Mouse (Mus musculus) CH12.LX (cell line): ENCODE data around the gene Nuak2. TPM values are rescaled to one million over a fixed set of nuclear protein-coding genes. Genes with fewer than 3 reads are reported as not detected.

Experiments
- DNase-seq: peaks from one replicate; pipeline ENCODE4 v3.0.0-alpha.2; 2013; ENCODE audit errors: extremely low read depth
- H3K27ac ChIP-seq: 2 replicates; pipeline ENCODE4 v1.5.1; 2012; ENCODE audit warnings: low read depth, mild to moderate bottlenecking, control low read depth, moderate library complexity; ENCODE audit not compliant: insufficient read depth
- H3K27me3 ChIP-seq: replicated peaks from 2 replicates; pipeline ENCODE3; 2012; ENCODE audit warnings: inconsistent platforms
- H3K36me3 ChIP-seq, 2 experiments: replicated peaks in 1 of 2; 2 replicates each; pipeline versions ENCODE3 to v1.6.1; 2012; ENCODE audit warnings: inconsistent platforms in 1 of 2, low read length in 1 of 2, mild to moderate bottlenecking in 1 of 2, mixed read lengths in 1 of 2, moderate library complexity in 1 of 2; ENCODE audit not compliant: control insufficient read depth in 1 of 2, insufficient read depth in 1 of 2
- H3K4me1 ChIP-seq, 2 experiments: 2 replicates each; pipeline ENCODE4 v1.6.1; 2012; ENCODE audit warnings: inconsistent platforms in 1 of 2, moderate library complexity in 1 of 2; ENCODE audit not compliant: insufficient read depth in 2 of 2, control insufficient read depth in 1 of 2
- H3K4me2 ChIP-seq: 2 replicates; pipeline ENCODE4 v1.6.1; 2012; ENCODE audit warnings: low read depth, mild to moderate bottlenecking, control low read depth; ENCODE audit not compliant: poor library complexity, insufficient read depth, severe bottlenecking
- H3K4me3 ChIP-seq, 3 experiments: fragments of 150-350 bp in 1 of 3; sonication (generic) in 1 of 3; replicated peaks in 1 of 3; 2 replicates each; pipeline versions ENCODE3 to v1.5.1; 2011 to 2012; ENCODE audit warnings: low read depth in 2 of 3, low read length in 2 of 3, mild to moderate bottlenecking in 2 of 3, moderate library complexity in 2 of 3, control low read depth in 1 of 3, improper control_type of control experiment in 1 of 3, inconsistent platforms in 1 of 3, mixed read lengths in 1 of 3; ENCODE audit not compliant: poor library complexity in 1 of 3
- H3K79me2 ChIP-seq: replicated peaks from 2 replicates; pipeline ENCODE4 v1.6.1; 2012; ENCODE audit warnings: mild to moderate bottlenecking, moderate library complexity; ENCODE audit not compliant: control insufficient read depth, poor library complexity, insufficient read depth, severe bottlenecking; ENCODE audit errors: extremely low read depth
- H3K9ac ChIP-seq: 2 replicates; pipeline ENCODE4 v1.6.1; 2012; ENCODE audit warnings: low read depth, mild to moderate bottlenecking, control low read depth, moderate library complexity; ENCODE audit not compliant: insufficient read depth
- H3K9me3 ChIP-seq: replicated peaks from 2 replicates; pipeline ENCODE3; 2012; ENCODE audit warnings: low read length, inconsistent platforms, mixed read lengths
- CHD2 ChIP-seq: IDR thresholded peaks from 2 replicates; pipeline ENCODE4 v1.6.1; 2011; ENCODE audit warnings: low read length, improper control_type of control experiment
- ELF1 ChIP-seq: IDR thresholded peaks from 2 replicates; pipeline ENCODE4 v1.6.1; 2014; ENCODE audit warnings: low read depth, mild to moderate bottlenecking, inconsistent platforms, low read length, improper control_type of control experiment
- EP300 ChIP-seq: IDR thresholded peaks from 2 replicates; pipeline ENCODE4 v1.6.1; 2011; ENCODE audit warnings: low read length, improper control_type of control experiment
- ETS1 ChIP-seq: conservative IDR thresholded peaks from 2 replicates; pipeline ENCODE4 v1.6.1; 2012; ENCODE audit warnings: low read depth, mild to moderate bottlenecking, inconsistent platforms, low read length, improper control_type of control experiment, moderate library complexity
- JUN ChIP-seq: IDR thresholded peaks from 2 replicates; pipeline ENCODE4 v1.6.1; 2011; ENCODE audit warnings: low read depth, mild to moderate bottlenecking, low read length, improper control_type of control experiment, moderate library complexity; ENCODE audit not compliant: insufficient read depth
- JUND ChIP-seq: conservative IDR thresholded peaks from 2 replicates; pipeline ENCODE4 v1.6.1; 2011; ENCODE audit warnings: low read depth, low read length, improper control_type of control experiment
- KAT2A ChIP-seq: IDR thresholded peaks from 2 replicates; pipeline ENCODE4 v1.6.1; 2012; ENCODE audit warnings: low read length, improper control_type of control experiment, inconsistent platforms; ENCODE audit not compliant: insufficient replicate concordance
- MAFK ChIP-seq: IDR thresholded peaks from 2 replicates; pipeline ENCODE4 v1.6.1; 2011; ENCODE audit warnings: low read length, improper control_type of control experiment; ENCODE audit not compliant: insufficient replicate concordance
- MAZ ChIP-seq: IDR thresholded peaks from 2 replicates; pipeline ENCODE4 v1.6.1; 2012; ENCODE audit warnings: low read depth, mild to moderate bottlenecking, inconsistent platforms, low read length, improper control_type of control experiment, moderate library complexity
- MEF2A ChIP-seq: IDR thresholded peaks from 2 replicates; pipeline ENCODE4 v1.6.1; 2014; ENCODE audit warnings: low read depth, mild to moderate bottlenecking, inconsistent platforms, low read length, improper control_type of control experiment, borderline replicate concordance
- MXI1 ChIP-seq: IDR thresholded peaks from 2 replicates; pipeline ENCODE4 v1.6.1; 2011; ENCODE audit warnings: mild to moderate bottlenecking, low read depth, low read length, improper control_type of control experiment
- MYC ChIP-seq: IDR thresholded peaks from 2 replicates; pipeline ENCODE4 v1.6.1; 2011; ENCODE audit warnings: low read depth, mild to moderate bottlenecking, improper control_type of control experiment, low read length
- NELFE ChIP-seq: IDR thresholded peaks from 2 replicates; pipeline ENCODE4 v1.6.1; 2011; ENCODE audit warnings: low read depth, low read length, improper control_type of control experiment
- NRF1 ChIP-seq: IDR thresholded peaks from 2 replicates; pipeline ENCODE4 v1.6.1; 2014; ENCODE audit warnings: low read depth, mild to moderate bottlenecking, inconsistent platforms, low read length, improper control_type of control experiment, moderate library complexity
- POLR2A ChIP-seq: IDR thresholded peaks from 2 replicates; pipeline ENCODE4 v1.6.1; 2011; ENCODE audit warnings: low read depth, mild to moderate bottlenecking, improper control_type of control experiment, low read length
- POLR2AphosphoS2 ChIP-seq: IDR thresholded peaks from 2 replicates; pipeline ENCODE4 v1.6.1; 2011; ENCODE audit warnings: low read depth, low read length, improper control_type of control experiment
- RCOR1 ChIP-seq: conservative IDR thresholded peaks from 2 replicates; pipeline ENCODE4 v1.6.1; 2012; ENCODE audit warnings: low read depth, mild to moderate bottlenecking, inconsistent platforms, low read length, improper control_type of control experiment
- SMC3 ChIP-seq: IDR thresholded peaks from 2 replicates; pipeline ENCODE4 v1.6.1; 2011; ENCODE audit warnings: low read depth, low read length, improper control_type of control experiment
- TCF12 ChIP-seq: IDR thresholded peaks from 2 replicates; pipeline ENCODE4 v1.6.1; 2014; ENCODE audit warnings: low read depth, mild to moderate bottlenecking, inconsistent platforms, low read length, improper control_type of control experiment
- UBTF ChIP-seq: IDR thresholded peaks from 2 replicates; pipeline ENCODE4 v1.6.1; 2012; ENCODE audit warnings: low read depth, mild to moderate bottlenecking, inconsistent platforms, low read length, improper control_type of control experiment, moderate library complexity
- USF1 ChIP-seq: IDR thresholded peaks from 2 replicates; pipeline ENCODE4 v1.6.1; 2014; ENCODE audit warnings: low read depth, mild to moderate bottlenecking, inconsistent platforms, low read length, improper control_type of control experiment
- ZKSCAN1 ChIP-seq: IDR thresholded peaks from 2 replicates; pipeline ENCODE4 v1.6.1; 2012; ENCODE audit warnings: low read depth, inconsistent platforms, low read length, improper control_type of control experiment, borderline replicate concordance
- dilution Hi-C: fragments of 300-500 bp; cut with MboI; formaldehyde crosslinking; loops from 2 replicates; pipeline ENCODE4 v1.14.3; 2020; ENCODE audit warnings: low sequenced_read_pairs; ENCODE audit not compliant: extremely low pct_unique_long_range_greater_than_20kb, extremely low pct_ligation_motif_present
- in situ Hi-C: fragments of 300-500 bp; cut with MboI; formaldehyde crosslinking; loops from 3 replicates; pipeline ENCODE4 v1.14.3; 2019; ENCODE audit warnings: low sequenced_read_pairs, low pct_ligation_motif_present, low pct_unique_long_range_greater_than_20kb, mixed read lengths
- polyA plus RNA-seq: library from polyadenylated mRNA; unstranded; fragments of >175 nt; gene quantifications from 2 replicates; pipeline ENCODE4 v1.2.1, GENCODE M21; 2012; ENCODE audit warnings: low read depth; ENCODE audit not compliant: insufficient read length
- total RNA-seq, 2 experiments: library from RNA; depleted of rRNA; stranded (reverse); fragments of 300-350 nt in 1 of 2; fragments of >200 nt in 1 of 2; gene quantifications; 2 replicates each; pipeline ENCODE4 v1.2.3; 2012 to 2014

The Nuak2 gene
- total and polyA plus RNA-seq, 3 experiments, result 0.30 TPM; not detected in 2

DNA sequence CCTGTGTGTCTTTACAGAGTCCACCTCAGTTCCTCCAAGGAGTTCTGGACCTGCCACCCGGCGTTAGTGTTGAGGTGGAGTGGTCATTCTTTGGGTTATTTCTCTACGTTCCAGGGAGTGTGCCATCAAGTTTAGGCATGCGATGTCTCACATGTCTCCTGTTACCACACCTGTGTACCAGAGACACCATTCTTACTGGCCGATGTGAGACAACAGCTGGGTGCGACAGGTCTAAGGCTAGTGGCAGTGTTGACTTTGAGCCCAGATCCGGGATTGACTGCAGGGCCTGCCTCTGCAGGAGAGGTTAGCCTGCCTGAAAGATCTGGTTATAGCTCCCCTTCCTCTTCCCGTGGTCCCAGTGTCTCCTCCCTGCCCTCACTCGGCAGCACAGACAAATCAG, 38.3 kb downstream of the Nuak2 start:
- H3K9me3 ChIP-seq, result peaks cover 12% of the 10 kb centered on the region
- H3K27ac ChIP-seq, result no peak overlapping the region
- no peak overlapping the region for H3K4me2 ChIP-seq
- DNase-seq, result no peak
- H3K79me2 ChIP-seq, result no peaks in the 10 kb centered on the region
- H3K4me1 ChIP-seq, result no peaks in the 10 kb centered on the region; a peak in 1 of 4 replicates
- no peaks in the 10 kb centered on the region for H3K27me3 ChIP-seq
- H3K4me3 ChIP-seq, result no peak overlapping the region
- H3K36me3 ChIP-seq, result peaks cover 0 to 26% of the 10 kb centered on the region in 2 experiments
- dilution Hi-C loops (no loop called here), in situ Hi-C loops (loop anchor here (5.0 kb wide), 1 partner anchor 37 kb away; the partner anchor contains the start of gene Nuak2)
- no peak overlapping the region for H3K9ac ChIP-seq
- TF ChIP-seq USF1, result no peak
- TF ChIP-seq MYC, result no peak
- TF ChIP-seq SMC3, result no peak
- no peak for TF ChIP-seq MXI1
- no peak for TF ChIP-seq MAZ
- no peak for TF ChIP-seq ELF1
- TF ChIP-seq MAFK, result no peak
- TF ChIP-seq, all 38 proteins: peak for 0

DNA sequence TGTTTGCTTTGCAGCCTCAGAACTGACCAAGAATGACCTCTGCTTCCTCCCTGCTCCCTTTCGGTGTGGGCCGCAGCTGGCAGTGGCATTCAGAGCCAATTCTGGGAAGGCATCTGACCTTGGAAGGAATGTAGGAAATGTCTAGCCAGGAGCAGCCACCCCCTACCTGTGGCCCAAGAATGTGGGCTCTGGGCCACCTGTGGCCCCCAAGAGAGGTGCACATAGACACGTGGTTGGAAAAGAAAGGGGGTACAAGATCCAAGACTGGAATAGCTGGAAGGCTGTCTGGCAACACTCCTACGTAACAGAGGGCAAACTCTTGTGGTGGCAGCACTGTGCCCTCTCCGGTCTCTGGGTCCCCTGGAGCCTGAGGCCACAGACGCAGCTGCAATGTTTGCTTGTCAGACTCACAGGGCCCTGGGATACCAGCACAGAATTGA, 39.3 kb downstream of the Nuak2 start:
- no peak overlapping the region for H3K27ac ChIP-seq
- no peaks in the 10 kb centered on the region; a peak in 1 of 4 replicates for H3K4me1 ChIP-seq
- dilution Hi-C loops (no loop called here), in situ Hi-C loops (no loop called here)
- no peaks in the 10 kb centered on the region for H3K27me3 ChIP-seq
- TF ChIP-seq EP300 (no peak), SMC3 (no peak), JUN (no peak), POLR2A (no peak), TCF12 (no peak), UBTF (no peak), RCOR1 (no peak), JUND (no peak), ZKSCAN1 (no peak), KAT2A (no peak), POLR2AphosphoS2 (no peak), NELFE (no peak), ETS1 (no peak), MEF2A (no peak), CHD2 (no peak), NRF1 (no peak)
- H3K36me3 ChIP-seq, result peaks cover 0 to 23% of the 10 kb centered on the region in 2 experiments
- no peak overlapping the region for H3K9ac ChIP-seq
- no peak overlapping the region for H3K4me2 ChIP-seq
- H3K4me3 ChIP-seq, result no peak overlapping the region
- no peaks in the 10 kb centered on the region for H3K79me2 ChIP-seq
- DNase-seq, result no peak
- peaks cover 9% of the 10 kb centered on the region for H3K9me3 ChIP-seq
